Mouse (Mus musculus) heart, adult 2 months (tissue): ENCODE measurements around the gene Gm37240.

Experiments
- CTCF ChIP-seq: fragments of 200-600 bp; IDR thresholded peaks from 2 replicates; pipeline ENCODE4 v1.8.1; 2022; ENCODE audit warnings: antibody characterized with exemption, mild to moderate bottlenecking, moderate library complexity
- EP300 ChIP-seq: fragments of 200-500 bp; IDR thresholded peaks from 2 replicates; pipeline ENCODE4 v1.6.1; 2011; ENCODE audit warnings: low read depth, low read length, control low read depth; ENCODE audit not compliant: insufficient read depth
- POLR2A ChIP-seq: fragments of 200-500 bp; IDR thresholded peaks from 2 replicates; pipeline ENCODE4 v1.6.1; 2011; ENCODE audit warnings: mild to moderate bottlenecking, low read depth, low read length, control low read depth; ENCODE audit not compliant: insufficient read depth

DNA sequence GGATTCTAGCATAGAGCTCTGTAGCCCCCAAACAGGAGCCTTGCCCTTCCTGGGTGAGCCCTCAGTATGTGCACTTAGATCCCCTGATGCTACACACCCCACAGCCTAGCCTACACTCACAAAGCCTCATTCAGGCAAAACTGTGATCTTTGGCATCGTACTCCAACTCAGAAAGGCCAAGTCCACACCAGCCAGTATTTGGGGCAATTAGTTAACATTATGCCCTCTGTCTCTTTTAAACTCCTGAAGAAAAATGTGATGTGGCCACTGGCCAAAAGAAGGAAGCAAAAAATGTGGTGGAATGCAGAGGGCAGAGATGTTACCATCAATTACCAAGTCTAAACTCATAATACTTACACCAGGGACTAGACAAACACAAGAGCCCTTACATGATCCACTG lies 55.5 kb downstream of the Gm37240 start:
- TF ChIP-seq CTCF (no peak), EP300 (no peak), POLR2A (no peak)
